Mouse (Mus musculus) hindbrain, postnatal 0 days (tissue): Measurements from ENCODE around the gene Cep250. TPM values are rescaled to one million over a fixed set of nuclear protein-coding genes. Genes with fewer than 3 reads are reported as not detected.
A peak's percentile ranks its signal among the peaks of the same experiment; 100 is the strongest.
"Not testable (repeated sequence)": the region's sequence is repeated elsewhere in the genome, so short reads cannot be mapped to it uniquely, and the experiment has no call there.

Experiments used
- ATAC-seq: fragments of 200-750 bp; cut with Nextera tagmentation; 2 replicates; pipeline ENCODE4 v1.8.0; 2017; ENCODE audit warnings: mild to moderate bottlenecking, moderate TSS enrichment, moderate library complexity
- DNase-seq: peaks from one replicate; pipeline ENCODE4 v3.0.0-alpha.2; 2015; ENCODE audit warnings: low spot score
- H3K27ac ChIP-seq: fragments of 300-500 bp; sonication (generic); 2 replicates; pipeline ENCODE4 v1.5.1; 2014; ENCODE audit warnings: mild to moderate bottlenecking
- H3K27me3 ChIP-seq: fragments of 300-500 bp; sonication (generic); 2 replicates; pipeline ENCODE4 v1.6.1; 2014; ENCODE audit warnings: low read length, mixed read lengths; ENCODE audit not compliant: insufficient read depth
- H3K36me3 ChIP-seq: fragments of 300-500 bp; sonication (generic); 2 replicates; pipeline ENCODE4 v1.6.1; 2014; ENCODE audit warnings: low read length, mixed read lengths; ENCODE audit not compliant: insufficient read depth
- H3K4me1 ChIP-seq: fragments of 300-500 bp; sonication (generic); 2 replicates; pipeline ENCODE4 v1.6.1; 2014; ENCODE audit warnings: antibody characterized with exemption, low read length, mixed read lengths; ENCODE audit not compliant: insufficient read depth
- H3K4me2 ChIP-seq: fragments of 300-500 bp; sonication (generic); 2 replicates; pipeline ENCODE4 v1.6.1; 2014; ENCODE audit warnings: low read depth, mild to moderate bottlenecking, low read length, moderate library complexity, mixed read lengths
- H3K4me3 ChIP-seq: fragments of 300-500 bp; sonication (generic); 2 replicates; pipeline ENCODE4 v1.5.1; 2014; ENCODE audit warnings: low read length
- H3K9ac ChIP-seq: fragments of 300-500 bp; sonication (generic); replicated peaks from 2 replicates; pipeline ENCODE4 v1.6.1; 2014; ENCODE audit warnings: mild to moderate bottlenecking, low read length, moderate library complexity, mixed read lengths
- H3K9me3 ChIP-seq: fragments of 300-500 bp; sonication (generic); 2 replicates; pipeline ENCODE4 v1.6.1; 2016; ENCODE audit warnings: low read length, mixed read lengths
- CTCF ChIP-seq: IDR thresholded peaks from 2 replicates; pipeline ENCODE4 v1.5.1; 2016; ENCODE audit warnings: antibody characterized with exemption, control low read depth, low read depth
- WGBS: fragments of 180-500 bp; shearing (Covaris S2); extraction: QIAGEN DNeasy Blood & Tissue Kit; methylation state at CpG from one replicate; pipeline ENCODE4 v1.1.7; 2014; 5-methylcytosine and 5-hydroxymethylcytosine counted together
- polyA plus RNA-seq: library from polyadenylated mRNA; unstranded; fragments of >200 nt; fragmentation: Nextera tagmentation; extraction: Ambion mirVana; gene quantifications from 2 replicates; pipeline ENCODE4 v1.2.1, GENCODE M21; 2015
- total RNA-seq: library from RNA; depleted of rRNA; stranded (reverse); fragments of >200 nt; gene quantifications from 2 replicates; pipeline ENCODE4 v1.2.3, GENCODE M21; 2014; rRNA removed

Cep250 gene
- total RNA-seq (20.8 and 24.9 TPM in 2 replicates), polyA plus RNA-seq (11.9 and 13.1 TPM in 2 replicates)

DNA sequence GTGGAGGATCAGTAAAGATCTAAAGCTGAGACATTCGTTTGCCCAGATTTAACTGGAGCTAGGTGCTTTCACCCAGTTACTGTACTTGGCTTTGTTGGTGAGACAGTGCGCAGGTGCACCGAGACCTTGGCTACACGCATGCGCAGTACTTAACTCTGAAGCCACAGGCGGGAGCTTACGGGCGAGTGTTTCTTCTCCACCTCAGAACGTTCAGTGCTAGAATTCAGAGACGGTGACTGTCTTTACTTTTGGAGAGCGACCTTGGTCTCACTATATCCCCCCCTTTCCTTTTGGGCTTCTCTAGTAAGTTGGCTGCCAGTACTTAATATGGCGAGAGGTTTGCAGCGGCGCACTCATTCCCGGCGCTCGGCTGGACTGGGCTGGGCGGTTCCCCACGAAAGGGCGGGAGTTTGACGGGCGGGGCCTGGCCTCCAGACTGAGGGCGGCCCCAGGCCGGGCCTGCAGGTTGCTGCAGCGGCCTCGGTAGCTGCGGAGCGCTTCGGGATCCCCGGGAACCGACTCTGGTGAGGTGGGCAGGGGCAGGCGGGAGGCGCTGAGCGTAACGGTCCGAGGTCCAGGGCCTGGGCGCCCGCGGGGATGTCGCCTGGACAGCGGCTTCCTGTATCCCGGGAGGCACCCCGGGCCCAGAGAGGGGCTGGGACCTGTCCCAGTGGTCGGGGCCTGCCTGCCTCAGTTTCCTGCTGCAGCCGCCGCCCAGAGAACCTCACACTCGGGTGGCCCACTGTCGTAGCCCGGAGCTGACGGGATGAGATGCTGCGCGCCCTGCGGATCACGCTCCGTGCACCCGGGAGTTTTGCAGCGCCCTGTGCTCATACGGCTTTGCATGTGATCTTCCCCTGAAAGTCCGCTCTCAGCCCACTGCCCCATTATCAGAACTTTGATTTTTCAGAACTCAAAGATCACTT, at the start of gene Cep250:
TSS of gene Cep250 (plus strand) at position 325 of the 926 bp plus-strand sequence.
- H3K36me3 ChIP-seq: no peaks in the 10 kb centered on the region
- peak; percentile 97 for ATAC-seq
- peaks cover 7% of the 10 kb centered on the region; the same call in 1 of the 2 replicates for H3K4me1 ChIP-seq

DNA sequence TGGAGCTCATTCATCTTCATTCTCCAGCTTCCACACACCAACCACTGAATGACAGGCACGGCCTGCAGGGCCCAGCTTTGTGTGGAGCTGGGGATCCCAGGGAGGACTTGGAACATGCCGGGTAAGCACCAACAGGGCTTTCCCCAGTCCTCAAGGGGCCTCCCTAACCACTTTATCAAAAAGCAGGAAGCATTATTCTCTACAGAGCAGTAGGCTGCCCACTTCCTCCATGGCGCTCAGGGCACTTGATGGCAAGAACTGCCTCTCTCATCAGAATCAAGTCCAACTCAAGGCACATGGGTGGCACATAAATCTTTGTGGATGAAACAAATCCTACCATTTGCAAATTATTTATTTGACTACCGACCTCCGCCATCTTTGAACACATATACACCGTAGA, 41.6 kb upstream of the Cep250 start:
- Histone ChIP-seq H3K9ac (no peak overlapping the region), H3K27me3 (no peaks in the 10 kb centered on the region), H3K27ac (no peak overlapping the region), H3K9me3 (no peaks in the 10 kb centered on the region), H3K4me1 (no peaks in the 10 kb centered on the region), H3K4me2 (no peak overlapping the region), H3K36me3 (peaks cover 35% of the 10 kb centered on the region), H3K4me3 (no peak overlapping the region)
- ATAC-seq (no peak), DNase-seq (no peak)
- 91% methylated on average over 6 of the region's 6 CpGs for WGBS
- no peak for TF ChIP-seq CTCF

More for the DNA sequence above, at the start of gene Cep250:
- Histone ChIP-seq H3K9ac (peak within 1 kb of the TSS; percentile 93), H3K4me2 (peak within 1 kb of the TSS; percentile 75), H3K27ac (peak within 1 kb of the TSS; percentile 89), H3K27me3 (no peaks in the 10 kb centered on the region), H3K9me3 (no peaks in the 10 kb centered on the region), H3K4me3 (peak within 1 kb of the TSS; percentile 82)
- under 1% methylated on average over 55 of the region's 59 CpGs for WGBS
- no peak for TF ChIP-seq CTCF
- DNase-seq: peak; percentile 94

DNA sequence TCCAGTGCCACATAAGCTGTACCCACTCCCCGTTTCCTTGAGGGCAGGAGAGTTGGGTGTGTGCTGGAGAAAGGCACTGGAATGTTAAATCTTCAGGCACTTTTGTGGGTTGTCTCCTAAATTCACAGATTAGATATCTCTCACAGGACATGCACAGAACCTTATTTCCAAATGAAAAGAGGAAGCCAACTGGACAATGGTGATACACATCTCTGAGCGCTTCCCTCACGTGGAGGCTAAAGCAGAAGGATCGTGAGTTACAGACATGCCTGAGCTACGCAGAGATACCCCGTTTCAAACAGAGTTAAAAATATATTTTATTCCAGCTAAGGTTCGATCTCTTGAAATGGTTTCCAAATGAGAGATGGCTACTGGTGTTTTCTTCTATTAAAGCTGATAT, 33.1 kb upstream of the Cep250 start:
- Histone ChIP-seq H3K27me3 (no peaks in the 10 kb centered on the region), H3K9me3 (no peaks in the 10 kb centered on the region), H3K27ac (no peak overlapping the region), H3K36me3 (0 out of 2 replicates have a peak, but pooled peaks cover 6% of the 10 kb centered on the region), H3K9ac (no peak overlapping the region), H3K4me2 (no peak overlapping the region), H3K4me3 (no peak overlapping the region), H3K4me1 (no peaks in the 10 kb centered on the region)
- WGBS: 98% methylated on average over 7 of the region's 7 CpGs
- TF ChIP-seq CTCF: no peak
- ATAC-seq: no peak
- no peak for DNase-seq

- not testable (repeated sequence) for H3K27me3 ChIP-seq, H3K36me3 ChIP-seq, ATAC-seq, H3K4me3 ChIP-seq, H3K27ac ChIP-seq, H3K9me3 ChIP-seq, DNase-seq, H3K9ac ChIP-seq, H3K4me1 ChIP-seq, H3K4me2 ChIP-seq
- 98% methylated on average over 6 of the region's 6 CpGs for WGBS
Measured at GRCm38 (mm10) chr2:155925213-155925612, 31.0 kb upstream of the Cep250 start.

GRCm38 (mm10) chr2:155928711-155929345, 27.4 kb upstream of the Cep250 start:
- H3K27ac ChIP-seq: no peak overlapping the region
- no peaks in the 10 kb centered on the region for H3K36me3 ChIP-seq
- no peak for ATAC-seq
- H3K4me1 ChIP-seq: peaks cover 7% of the 10 kb centered on the region
- H3K4me2 ChIP-seq: peak overlapping the region; percentile 86
- H3K4me3 ChIP-seq: peak overlapping the region; percentile 61
- no peaks in the 10 kb centered on the region for H3K27me3 ChIP-seq
- WGBS: 79% methylated on average over 7 of the region's 7 CpGs
- H3K9me3 ChIP-seq: no peaks in the 10 kb centered on the region
- DNase-seq: no peak
- H3K9ac ChIP-seq: no peak overlapping the region; the same call in 1 of the 2 replicates
- no peak for TF ChIP-seq CTCF

DNA sequence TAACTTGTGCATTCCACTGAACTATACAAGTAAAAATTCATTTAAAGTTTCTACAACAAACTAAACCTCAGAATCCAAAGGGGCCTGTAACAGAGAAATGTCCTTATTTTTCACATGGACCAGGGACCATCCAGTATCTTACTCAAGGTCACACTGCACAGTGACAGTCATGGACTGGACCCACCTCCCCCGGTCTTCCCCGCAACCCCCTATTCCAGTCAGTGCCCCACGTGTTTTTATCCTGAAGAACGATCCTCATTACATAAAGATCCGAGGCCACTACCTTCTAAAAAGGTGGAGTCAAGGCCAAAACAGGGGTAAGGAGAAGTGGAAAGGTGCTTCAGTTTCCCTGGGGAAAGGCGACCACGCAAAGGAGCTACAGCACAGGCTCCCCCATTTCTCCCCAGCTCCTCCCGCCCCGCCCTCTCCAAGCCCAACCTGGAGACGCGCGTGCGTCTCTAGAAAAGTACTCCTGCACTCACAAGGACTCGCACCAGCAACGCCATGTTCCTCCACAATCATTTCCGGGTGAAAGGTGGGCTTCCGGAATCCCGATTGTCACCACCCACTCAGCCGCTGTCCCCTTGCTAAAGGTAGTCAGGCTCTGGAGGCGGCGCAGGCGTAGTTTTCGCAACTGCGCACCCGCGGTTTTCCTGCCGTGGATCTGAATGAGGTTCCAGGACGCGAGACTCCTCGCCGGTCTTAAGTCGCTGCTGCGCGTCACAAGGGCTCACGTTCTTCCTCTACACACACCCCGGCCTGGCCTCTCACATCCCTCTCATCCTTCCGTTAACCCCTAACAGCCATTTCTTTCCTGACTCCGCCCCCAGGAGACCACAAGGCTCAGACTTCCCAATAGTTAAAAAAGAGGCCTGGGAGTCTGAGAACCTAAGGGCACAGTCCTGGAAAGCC, 26.5 kb upstream of the Cep250 start, which contains the start of gene Uqcc1:
TSS of gene Uqcc1 (minus strand) at position 780 of the 912 bp plus-strand sequence.
- TF ChIP-seq CTCF: no peak

More for the DNA sequence above, 26.5 kb upstream of the Cep250 start, which contains the start of gene Uqcc1:
- peaks cover 7% of the 10 kb centered on the region for H3K4me1 ChIP-seq
- DNase-seq (peak; percentile 97), ATAC-seq (peak; percentile 97)
- H3K4me2 ChIP-seq: peak within 1 kb of the TSS; percentile 86
- peak within 1 kb of the TSS; percentile 60 for H3K9ac ChIP-seq
- H3K9me3 ChIP-seq: no peaks in the 10 kb centered on the region
- peak within 1 kb of the TSS; percentile 61 for H3K4me3 ChIP-seq
- no peaks in the 10 kb centered on the region for H3K36me3 ChIP-seq
- H3K27me3 ChIP-seq: no peaks in the 10 kb centered on the region
- peak within 1 kb of the TSS; percentile 86 for H3K27ac ChIP-seq
- under 1% methylated on average over 38 of the region's 38 CpGs for WGBS
